Mouse (Mus musculus) lung, adult 2 months (tissue): ENCODE measurements around the gene Cpne5. TPM values are rescaled to one million over a fixed set of nuclear protein-coding genes. Genes with fewer than 3 reads are reported as not detected.

Source experiments
- DNase-seq: peaks from one replicate; pipeline ENCODE4 v3.0.0; 2022
- H3K4me1 ChIP-seq: fragments of 200-500 bp; 2 replicates; pipeline ENCODE4 v1.6.1; 2011; ENCODE audit warnings: low read length; ENCODE audit not compliant: control insufficient read depth, insufficient read depth
- H3K4me3 ChIP-seq: fragments of 200-500 bp; replicated peaks from 2 replicates; pipeline ENCODE3; 2011; ENCODE audit warnings: low read depth, mild to moderate bottlenecking, control low read depth, low read length; ENCODE audit errors: extremely low read depth
- CTCF ChIP-seq: fragments of 200-500 bp; IDR thresholded peaks from 2 replicates; pipeline ENCODE4 v1.5.1; 2011; ENCODE audit warnings: mild to moderate bottlenecking, low read length, control low read depth; ENCODE audit not compliant: insufficient read depth
- POLR2A ChIP-seq: fragments of 200-500 bp; IDR thresholded peaks from 2 replicates; pipeline ENCODE4 v1.6.1; 2011; ENCODE audit warnings: low read depth, mild to moderate bottlenecking, control low read depth, low read length, borderline replicate concordance; ENCODE audit errors: extremely low read depth
- WGBS: fragments of 180-500 bp; shearing (Covaris S2); methylation state at CpG from one replicate; pipeline ENCODE4 v1.1.7; 2018; 5-methylcytosine and 5-hydroxymethylcytosine counted together
- polyA plus RNA-seq: library from polyadenylated mRNA; depleted of rRNA; stranded (reverse); fragments of >200 nt; gene quantifications from 2 replicates; pipeline ENCODE4 v1.2.3, GENCODE M21; 2012

Gene Cpne5
- polyA plus RNA-seq, 1 experiment = 13.6 TPM

DNA sequence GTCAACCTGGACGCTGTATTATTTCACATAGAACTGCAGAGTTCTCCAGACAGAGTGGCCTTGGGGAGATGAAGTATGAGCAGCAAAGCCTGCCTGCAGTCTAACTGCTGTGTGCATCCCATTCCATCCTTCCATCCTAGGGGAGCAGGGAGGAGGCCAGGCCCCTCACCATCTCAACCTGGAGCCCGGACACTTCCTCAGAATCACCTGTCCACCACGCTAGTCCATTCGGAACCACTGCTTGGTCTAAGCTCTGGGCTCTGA, 23.8 kb downstream of the Cpne5 start:
- no peak for DNase-seq

DNA sequence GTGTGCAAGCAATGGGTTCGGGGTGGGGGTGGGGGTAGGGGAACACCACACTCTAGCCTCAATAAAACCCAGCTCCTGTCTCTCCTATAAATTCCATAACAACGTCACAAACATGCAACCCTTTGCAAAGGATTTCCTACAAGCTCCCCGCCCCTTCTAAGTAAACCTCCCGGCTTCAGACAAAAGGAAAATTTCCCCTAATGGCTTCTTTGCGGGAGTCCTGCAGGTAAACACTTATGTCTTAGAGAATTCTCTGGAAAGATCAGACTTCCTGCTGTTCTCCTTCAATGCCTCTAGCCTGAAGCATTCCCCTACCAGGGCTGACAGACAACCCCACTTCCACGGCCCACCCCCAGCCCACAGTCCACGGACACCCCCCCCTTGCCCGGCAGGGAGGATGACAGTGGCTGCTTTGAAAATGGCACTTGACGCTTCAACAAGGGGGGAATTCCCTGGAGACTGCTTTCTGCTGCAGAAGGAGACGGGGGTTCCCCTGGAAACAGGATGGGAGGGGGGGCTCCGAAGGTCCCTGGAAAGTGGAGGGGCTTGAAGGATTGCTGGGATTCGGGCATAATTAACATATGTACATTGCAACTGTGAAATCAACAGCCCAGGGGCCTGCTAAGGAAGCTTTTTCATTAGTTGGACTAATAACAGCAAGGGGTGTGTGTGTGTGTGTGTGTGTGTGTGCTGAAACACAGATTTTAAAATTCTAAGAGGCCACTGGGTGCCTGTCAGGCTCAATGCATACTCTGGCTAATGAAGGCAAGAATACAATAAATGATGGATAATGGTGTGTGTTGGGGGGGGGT, 24.4 kb downstream of the Cpne5 start:
- H3K4me1 ChIP-seq = 0 out of 2 replicates have a peak, but pooled peaks cover 3% of the 10 kb centered on the region
- no peak for DNase-seq
- TF ChIP-seq CTCF (no peak), POLR2A (no peak)
- WGBS = 21% methylated on average over 12 of the region's 12 CpGs
- no peak overlapping the region for H3K4me3 ChIP-seq

More for the DNA sequence above, 23.8 kb downstream of the Cpne5 start:
- no peak for TF ChIP-seq CTCF
- TF ChIP-seq POLR2A = no peak
- WGBS = 88% methylated on average over 4 of the region's 4 CpGs
- 0 out of 2 replicates have a peak, but pooled peaks cover 3% of the 10 kb centered on the region for H3K4me1 ChIP-seq
- no peak overlapping the region for H3K4me3 ChIP-seq

DNA sequence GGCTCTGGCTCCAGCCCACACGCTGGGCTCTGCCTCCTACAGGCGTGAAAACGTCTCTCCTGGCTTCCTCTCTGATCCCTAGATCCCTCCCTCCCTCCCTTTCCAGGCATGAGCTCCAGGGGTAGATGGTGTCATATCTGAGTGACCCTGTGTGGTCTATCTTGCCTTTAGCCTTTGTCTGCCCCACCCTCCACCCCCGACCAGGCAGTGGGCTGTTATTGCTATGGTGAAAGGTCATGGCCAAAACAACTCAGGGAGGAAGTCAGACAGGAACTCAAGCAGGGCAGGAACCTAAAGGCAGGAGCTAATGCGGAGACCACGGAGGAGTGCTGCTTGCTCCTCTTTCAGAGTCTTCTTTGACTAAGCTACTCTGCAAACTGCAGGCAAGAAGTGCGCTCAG, 26.1 kb downstream of the Cpne5 start:
- no peak for DNase-seq
- Histone ChIP-seq H3K4me3 (no peak overlapping the region), H3K4me1 (0 out of 2 replicates have a peak, but pooled peaks cover 3% of the 10 kb centered on the region)
- 51% methylated on average over 7 of the region's 7 CpGs for WGBS
- no peak for TF ChIP-seq POLR2A
- no peak for TF ChIP-seq CTCF

DNA sequence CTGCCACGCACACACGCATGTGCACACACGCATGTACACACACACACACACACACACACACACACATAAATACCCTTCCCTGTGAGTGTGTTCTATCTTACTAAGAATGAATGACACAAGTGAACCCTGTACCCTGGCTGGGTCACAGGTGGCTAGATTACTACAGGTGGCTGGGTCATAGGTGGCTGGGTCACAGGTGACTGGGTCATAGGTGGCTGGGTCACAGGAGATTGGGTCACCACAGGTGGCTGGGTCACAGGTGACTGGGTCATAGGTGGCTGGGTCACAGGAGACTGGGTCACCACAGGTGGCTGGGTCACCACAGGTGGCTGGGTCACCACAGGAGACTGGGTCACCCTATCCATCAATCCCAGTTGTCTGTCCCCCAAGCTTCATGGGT, 27.9 kb downstream of the Cpne5 start:
- Histone ChIP-seq H3K4me3 (no peak overlapping the region), H3K4me1 (0 out of 2 replicates have a peak, but pooled peaks cover 3% of the 10 kb centered on the region)
- TF ChIP-seq POLR2A (no peak), CTCF (no peak)
- 98% methylated on average over 3 of the region's 3 CpGs for WGBS
- no peak for DNase-seq

DNA sequence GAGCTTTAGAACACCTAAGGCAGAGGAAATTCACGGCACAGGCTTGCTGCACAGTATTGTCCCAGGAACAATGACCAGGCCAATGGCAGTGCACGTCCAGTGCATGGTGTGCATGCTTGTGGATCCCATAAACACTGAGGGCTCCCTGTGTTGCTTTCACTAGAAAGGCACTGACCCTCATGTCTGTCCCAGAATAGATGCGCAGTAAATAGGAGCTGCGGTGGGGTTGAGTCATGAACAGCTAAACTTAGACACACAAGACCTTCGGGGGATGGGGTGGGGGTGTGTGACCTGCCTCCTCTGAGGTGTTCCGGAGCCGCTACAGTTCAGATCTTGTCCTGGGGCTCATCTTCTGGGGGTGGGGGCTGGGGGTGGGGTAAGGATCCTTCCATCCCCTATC, 31.9 kb downstream of the Cpne5 start:
- WGBS = 79% methylated on average over 7 of the region's 7 CpGs
- no peak for DNase-seq

DNA sequence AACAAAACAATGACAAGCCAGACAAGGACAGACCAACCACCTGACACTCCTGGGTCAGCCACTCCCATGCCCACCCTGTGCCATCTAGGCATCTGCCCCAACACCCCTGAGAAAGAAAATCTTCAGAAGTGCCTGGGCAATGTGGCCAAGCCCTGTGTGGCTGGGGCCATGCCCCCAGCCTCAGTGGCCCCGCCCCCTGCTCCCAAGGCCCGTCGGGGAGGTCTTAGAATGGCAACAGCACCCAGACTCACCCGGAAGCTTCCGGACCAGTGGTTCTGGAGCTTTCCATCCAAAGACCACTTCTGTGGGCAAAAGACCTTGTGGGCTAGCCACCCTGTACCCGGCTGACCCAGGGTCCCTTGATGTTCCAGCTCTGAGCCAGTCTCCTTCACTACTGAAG, 35.4 kb downstream of the Cpne5 start:
- no peak for DNase-seq
- H3K4me1 ChIP-seq = no peaks in the 10 kb centered on the region
- no peak overlapping the region for H3K4me3 ChIP-seq
- TF ChIP-seq POLR2A (no peak), CTCF (no peak)
- 86% methylated on average over 6 of the region's 6 CpGs for WGBS

More for the DNA sequence above, 31.9 kb downstream of the Cpne5 start:
- no peak overlapping the region for H3K4me3 ChIP-seq
- H3K4me1 ChIP-seq = no peaks in the 10 kb centered on the region
- TF ChIP-seq POLR2A (no peak), CTCF (no peak)

DNA sequence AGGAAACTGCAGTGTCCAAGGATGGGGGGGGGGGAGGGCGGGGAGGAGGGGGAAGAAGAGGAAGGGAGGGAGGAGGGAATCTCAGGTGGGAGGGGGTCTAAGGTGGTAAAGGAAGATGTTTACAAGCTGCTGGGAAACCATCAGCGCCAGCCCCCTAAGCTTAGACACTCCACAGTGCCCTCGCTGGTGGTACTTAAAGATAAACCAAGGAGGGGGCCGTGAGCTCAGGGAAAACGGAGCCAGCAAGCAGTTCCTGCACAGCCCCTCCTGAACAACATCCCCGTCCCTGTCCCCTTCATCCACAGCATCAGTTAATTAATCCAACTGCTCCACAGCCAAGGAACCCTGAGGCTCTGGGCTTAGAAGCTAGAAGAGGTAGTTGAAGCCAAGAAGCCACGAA, 38.1 kb downstream of the Cpne5 start:
- TF ChIP-seq POLR2A = no peak
- TF ChIP-seq CTCF = no peak
- whole genome bisulfite sequencing = 57% methylated on average over 6 of the region's 7 CpGs
- no peak for DNase-seq

DNA sequence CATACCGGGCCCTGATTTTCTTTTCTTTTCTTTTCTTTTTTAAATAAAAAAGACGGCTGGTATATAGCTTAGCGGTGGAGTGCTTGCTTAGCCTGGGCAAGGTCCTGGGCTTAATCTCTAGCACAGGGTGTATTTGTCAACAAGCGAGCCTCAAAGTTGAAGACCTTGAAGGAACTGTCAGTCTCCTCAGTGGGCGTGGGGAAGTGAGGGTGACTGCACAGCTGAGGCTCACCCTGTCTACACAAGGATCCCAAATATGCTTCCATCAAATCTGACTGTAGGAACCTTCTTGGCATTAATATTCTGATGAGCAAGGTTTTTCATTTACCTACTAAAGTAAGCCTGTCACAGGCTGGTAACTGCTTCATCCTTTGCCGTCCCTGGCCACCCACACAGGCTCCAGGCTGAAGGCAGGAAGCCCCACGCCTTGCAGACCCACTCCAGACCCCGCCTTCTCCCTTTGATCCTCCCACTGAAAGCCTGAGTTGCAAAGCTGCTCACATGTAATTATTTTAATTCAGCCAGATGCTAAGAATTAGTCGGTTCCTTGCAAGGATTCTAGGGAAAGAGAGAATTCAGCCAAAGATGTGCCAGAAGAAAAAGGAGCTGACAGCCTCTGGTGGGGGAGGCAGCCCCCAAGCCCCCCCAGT, 38.7 kb downstream of the Cpne5 start:
- no peak for TF ChIP-seq POLR2A
- TF ChIP-seq CTCF = no peak
- H3K4me1 ChIP-seq = no peaks in the 10 kb centered on the region
- no peak overlapping the region for H3K4me3 ChIP-seq
- no peak for DNase-seq
- 34% methylated on average over 9 of the region's 9 CpGs for WGBS

More for the DNA sequence above, 38.1 kb downstream of the Cpne5 start:
- Histone ChIP-seq H3K4me3 (no peak overlapping the region), H3K4me1 (no peaks in the 10 kb centered on the region)

DNA sequence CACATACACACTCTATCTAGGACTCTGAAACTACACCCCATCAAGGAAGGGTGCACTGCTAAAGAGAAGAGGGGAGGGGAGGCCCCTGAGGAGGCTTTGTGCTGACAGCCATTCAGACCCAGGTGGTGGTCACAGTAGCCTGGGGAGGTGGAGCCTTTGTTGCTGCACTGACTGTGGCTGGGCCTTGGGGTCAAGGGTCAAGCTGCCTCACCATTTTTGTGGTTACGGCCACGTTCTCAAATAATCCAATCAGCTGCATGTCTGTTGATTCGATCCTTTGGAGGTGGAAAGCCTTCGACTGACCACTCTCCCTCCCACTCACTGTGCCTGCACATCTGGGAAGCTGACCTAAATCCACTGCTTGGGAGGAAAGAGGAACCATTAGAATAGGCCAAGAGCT, 42.4 kb downstream of the Cpne5 start:
- H3K4me3 ChIP-seq = no peak overlapping the region
- H3K4me1 ChIP-seq = no peaks in the 10 kb centered on the region
- TF ChIP-seq CTCF (no peak), POLR2A (no peak)
- 71% methylated on average over 4 of the region's 4 CpGs for WGBS
- no peak for DNase-seq

DNA sequence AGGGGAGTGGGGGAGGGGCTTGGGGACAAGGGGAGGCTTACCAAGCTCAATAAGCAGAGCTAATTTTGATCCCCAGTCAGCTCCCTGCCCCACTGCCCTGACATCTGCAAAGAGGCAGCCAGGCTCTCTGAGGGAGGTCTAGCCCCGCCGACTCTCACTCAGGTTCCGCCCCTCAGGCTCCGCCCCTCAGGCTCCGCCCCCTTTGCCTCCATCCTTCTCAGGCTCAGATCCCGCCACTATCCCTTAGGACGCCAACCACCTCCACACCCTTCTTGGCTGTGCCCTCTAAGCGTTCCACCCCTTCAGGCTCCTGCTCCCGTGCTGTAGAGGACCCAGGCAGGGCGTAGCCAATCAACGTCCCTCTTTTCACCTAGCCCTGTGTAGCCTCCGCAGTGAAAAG, 49.0 kb downstream of the Cpne5 start:
- WGBS = 14% methylated on average over 12 of the region's 12 CpGs
- H3K4me3 ChIP-seq = no peak overlapping the region
- no peak for DNase-seq

More for the DNA sequence above, 49.0 kb downstream of the Cpne5 start:
- no peaks in the 10 kb centered on the region for H3K4me1 ChIP-seq
- TF ChIP-seq CTCF = no peak
- TF ChIP-seq POLR2A = no peak
